Mouse (Mus musculus) stomach, postnatal 0 days (tissue): ENCODE data around the gene Bcl2l13. TPM values are rescaled to one million over a fixed set of nuclear protein-coding genes. Genes with fewer than 3 reads are reported as not detected.

Experiments
- ATAC-seq: fragments of 200-750 bp; cut with Nextera tagmentation; 2 replicates; pipeline ENCODE4 v1.8.0; 2017; ENCODE audit not compliant: low FRiP score, low TSS enrichment
- DNase-seq: peaks from one replicate; pipeline ENCODE4 v3.0.0-alpha.2; 2016; ENCODE audit warnings: low spot score
- H3K27ac ChIP-seq: fragments of 300-500 bp; sonication (generic); replicated peaks from 2 replicates; pipeline ENCODE4 v1.5.1; 2014; ENCODE audit warnings: mild to moderate bottlenecking, control low read depth
- H3K27me3 ChIP-seq: fragments of 300-500 bp; sonication (generic); 2 replicates; pipeline ENCODE4 v1.6.1; 2014; ENCODE audit warnings: low read length; ENCODE audit not compliant: control insufficient read depth, insufficient read depth
- H3K36me3 ChIP-seq: fragments of 300-500 bp; sonication (generic); 2 replicates; pipeline ENCODE4 v1.6.1; 2014; ENCODE audit warnings: low read length, mixed read lengths; ENCODE audit not compliant: control insufficient read depth, insufficient read depth
- H3K4me1 ChIP-seq: fragments of 300-500 bp; sonication (generic); replicated peaks from 2 replicates; pipeline ENCODE4 v1.6.1; 2014; ENCODE audit warnings: antibody characterized with exemption; ENCODE audit not compliant: control insufficient read depth, insufficient read depth
- H3K4me2 ChIP-seq: fragments of 300-500 bp; sonication (generic); replicated peaks from 2 replicates; pipeline ENCODE4 v1.6.1; 2014; ENCODE audit warnings: low read depth, mild to moderate bottlenecking, control low read depth, moderate library complexity
- H3K4me3 ChIP-seq: fragments of 300-500 bp; sonication (generic); 2 replicates; pipeline ENCODE4 v1.5.1; 2014; ENCODE audit warnings: low read depth, low read length, control low read depth
- H3K9ac ChIP-seq: fragments of 300-500 bp; sonication (generic); 2 replicates; pipeline ENCODE4 v1.6.1; 2014; ENCODE audit warnings: mild to moderate bottlenecking, low read length, control low read depth, mixed read lengths
- H3K9me3 ChIP-seq: fragments of 300-500 bp; sonication (generic); 2 replicates; pipeline ENCODE4 v1.6.1; 2016; ENCODE audit warnings: low read length; ENCODE audit not compliant: control insufficient read depth
- CTCF ChIP-seq: IDR thresholded peaks from 2 replicates; pipeline ENCODE4 v1.5.1; 2016; ENCODE audit warnings: antibody characterized with exemption, low read depth, mild to moderate bottlenecking, moderate library complexity
- EP300 ChIP-seq: optimal IDR thresholded peaks from 2 replicates; pipeline ENCODE3; 2016; ENCODE audit warnings: antibody characterized with exemption
- WGBS: fragments of 180-500 bp; shearing (Covaris S2); extraction: QIAGEN DNeasy Blood & Tissue Kit; methylation state at CpG from one replicate; pipeline ENCODE4 v1.1.7; 2014; 5-methylcytosine and 5-hydroxymethylcytosine counted together
- polyA plus RNA-seq: library from polyadenylated mRNA; unstranded; fragments of >200 nt; fragmentation: Nextera tagmentation; extraction: Ambion mirVana; gene quantifications from 2 replicates; pipeline ENCODE4 v1.2.1, GENCODE M21; 2015

Gene Bcl2l13
- polyA plus RNA-seq, 1 experiment from 2014 or later = 18.4 TPM

DNA sequence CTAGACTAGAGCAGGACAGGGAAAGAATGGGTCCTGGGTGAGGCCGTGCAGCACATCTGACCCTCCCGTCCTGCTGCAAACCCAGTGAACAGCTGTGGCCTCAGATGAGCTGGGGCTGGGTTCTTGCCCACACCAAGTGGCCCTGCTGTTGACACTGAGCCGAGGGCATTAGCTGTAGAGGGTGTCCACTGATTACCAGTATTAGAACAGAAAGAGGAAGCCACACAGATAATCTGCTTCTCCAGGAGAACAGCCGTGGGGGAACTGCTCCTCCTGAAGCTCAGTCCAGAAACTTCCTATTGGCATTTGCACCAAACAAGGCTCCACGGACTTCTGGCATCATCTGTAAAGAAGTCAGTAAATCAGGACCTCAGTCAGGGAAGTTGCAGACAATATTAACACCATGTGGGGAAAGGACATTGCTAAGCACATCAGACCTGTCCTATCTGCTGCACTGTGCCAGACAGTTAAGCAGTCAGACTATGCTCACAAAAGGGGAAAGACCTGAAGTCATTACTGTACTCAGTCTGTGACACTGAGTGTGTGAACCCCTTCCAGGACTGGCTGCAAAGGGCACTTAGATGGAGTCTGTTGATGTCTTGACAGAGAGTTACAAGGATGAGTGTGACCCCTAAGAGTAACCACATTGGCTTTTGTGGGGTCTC, 40.5 kb upstream of the Bcl2l13 start:
- no peak overlapping the region for H3K27ac ChIP-seq

DNA sequence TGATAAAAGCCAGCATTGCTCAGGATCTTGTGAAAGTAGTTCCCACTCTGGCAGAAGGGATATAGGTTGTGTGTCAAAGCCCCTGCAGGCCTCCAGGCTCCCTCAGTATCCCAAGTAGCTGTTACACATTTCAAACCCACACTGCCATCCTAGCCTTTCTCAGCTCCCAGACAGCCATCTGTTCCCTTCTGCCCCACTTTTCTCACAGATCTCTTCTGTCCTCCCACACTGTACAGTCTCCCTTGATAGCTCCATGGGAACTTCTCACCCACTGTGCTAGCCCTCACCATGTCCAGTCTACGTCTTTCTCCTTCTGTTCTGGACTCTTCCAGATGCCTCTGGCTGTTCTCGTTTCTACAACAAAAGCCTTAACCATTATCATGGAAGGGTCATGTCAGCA, 39.9 kb upstream of the Bcl2l13 start:
- no peak overlapping the region for H3K9ac ChIP-seq
- 94% methylated on average over 2 of the region's 2 CpGs for WGBS
- no peak overlapping the region for H3K27ac ChIP-seq
- H3K36me3 ChIP-seq = peaks cover 30% of the 10 kb centered on the region
- H3K4me3 ChIP-seq = no peak overlapping the region
- no peak overlapping the region for H3K4me2 ChIP-seq
- TF ChIP-seq CTCF (no peak), EP300 (no peak)
- ATAC-seq = no peak
- no peak for DNase-seq
- no peaks in the 10 kb centered on the region for H3K9me3 ChIP-seq
- H3K4me1 ChIP-seq = no peaks in the 10 kb centered on the region
- no peaks in the 10 kb centered on the region for H3K27me3 ChIP-seq

More for the DNA sequence above, 40.5 kb upstream of the Bcl2l13 start:
- H3K4me3 ChIP-seq = no peak overlapping the region
- H3K36me3 ChIP-seq = peaks cover 30% of the 10 kb centered on the region
- TF ChIP-seq CTCF (no peak), EP300 (no peak)
- H3K27me3 ChIP-seq = no peaks in the 10 kb centered on the region
- no peak overlapping the region for H3K4me2 ChIP-seq
- DNase-seq = no peak
- H3K4me1 ChIP-seq = no peaks in the 10 kb centered on the region
- H3K9ac ChIP-seq = no peak overlapping the region
- no peak for ATAC-seq
- no peaks in the 10 kb centered on the region for H3K9me3 ChIP-seq
- 70% methylated on average over 5 of the region's 5 CpGs for WGBS

DNA sequence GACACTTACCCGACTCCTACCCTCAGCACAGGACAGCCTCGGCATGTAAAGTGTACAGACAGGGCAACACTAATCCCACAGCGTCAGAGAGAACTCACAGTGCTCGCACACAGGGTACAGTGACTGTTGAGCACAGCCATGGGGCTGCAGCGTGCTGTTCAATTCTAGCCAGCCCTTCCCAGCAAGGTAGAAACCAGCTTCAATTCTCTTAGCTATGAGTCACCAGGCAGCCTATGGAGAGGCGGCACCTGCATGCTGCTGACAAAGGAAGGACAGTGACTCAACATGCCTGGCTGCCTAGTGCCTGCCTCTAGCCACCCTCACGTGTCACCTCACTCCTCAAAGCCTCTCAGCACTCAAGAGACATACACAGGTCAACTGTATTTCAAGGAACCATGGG, 38.0 kb upstream of the Bcl2l13 start:
- no peak for TF ChIP-seq CTCF
- no peak for TF ChIP-seq EP300
- 70% methylated on average over 7 of the region's 7 CpGs for WGBS
- Histone ChIP-seq H3K4me1 (no peaks in the 10 kb centered on the region), H3K27me3 (no peaks in the 10 kb centered on the region), H3K9me3 (no peaks in the 10 kb centered on the region), H3K36me3 (peaks cover 30% of the 10 kb centered on the region), H3K4me2 (no peak overlapping the region), H3K4me3 (no peak overlapping the region), H3K9ac (no peak overlapping the region), H3K27ac (peak overlapping the region; percentile 82)
- DNase-seq (peak; percentile 58), ATAC-seq (peak; percentile 91)

DNA sequence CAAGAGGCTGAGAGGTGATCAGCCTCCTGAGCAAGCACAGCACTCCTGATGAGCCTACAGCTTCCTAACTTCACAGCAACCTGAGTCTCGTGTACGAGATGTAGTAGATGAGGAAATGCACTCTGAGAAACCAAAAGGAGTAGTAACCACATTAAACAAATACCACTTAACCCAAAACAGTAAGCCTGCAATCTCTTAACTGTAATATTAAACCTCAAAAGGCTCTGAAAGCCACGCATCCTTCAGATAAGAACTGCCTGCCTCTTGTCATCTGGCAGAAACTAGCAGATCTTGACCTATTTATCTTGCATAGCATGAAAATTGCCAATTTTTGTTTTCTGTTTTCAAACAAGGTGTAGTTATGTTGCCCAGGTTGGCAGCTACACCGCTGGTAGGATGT, 37.1 kb upstream of the Bcl2l13 start:
- Histone ChIP-seq H3K27ac (peak overlapping the region; percentile 63), H3K36me3 (peaks cover 23% of the 10 kb centered on the region)
- 80% methylated on average over 4 of the region's 4 CpGs for WGBS

DNA sequence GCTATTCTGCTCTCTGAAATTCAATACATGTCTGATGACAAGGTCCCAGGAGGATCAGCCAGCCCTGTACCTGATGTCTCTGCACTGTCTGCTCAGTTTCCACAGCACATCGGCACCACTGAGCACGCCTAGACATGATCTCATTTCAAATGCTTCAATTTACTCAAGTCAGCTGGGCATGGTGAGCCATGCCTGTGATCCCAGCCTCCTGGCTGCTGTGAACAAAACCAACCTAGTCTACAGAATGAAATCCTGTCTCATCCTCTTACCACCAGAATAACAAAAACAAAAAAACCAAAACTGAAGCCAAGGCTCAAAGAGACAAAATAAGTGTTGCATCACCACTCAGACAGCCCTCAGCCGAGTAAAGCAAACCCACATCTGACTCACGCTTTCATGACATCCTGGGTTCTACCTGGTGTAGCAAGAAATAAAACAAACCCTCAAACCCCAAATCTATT, 36.4 kb upstream of the Bcl2l13 start:
- H3K9me3 ChIP-seq = no peaks in the 10 kb centered on the region
- ATAC-seq (no peak; the same call in 1 of the 2 replicates), DNase-seq (no peak)
- no peak overlapping the region for H3K4me2 ChIP-seq
- 82% methylated on average over 4 of the region's 4 CpGs for WGBS
- no peak overlapping the region for H3K9ac ChIP-seq
- no peaks in the 10 kb centered on the region for H3K4me1 ChIP-seq
- H3K27ac ChIP-seq = 0 out of 2 replicates have a peak overlapping the region, but pooled peaks have one; percentile 63
- no peak overlapping the region for H3K4me3 ChIP-seq
- no peaks in the 10 kb centered on the region for H3K27me3 ChIP-seq
- H3K36me3 ChIP-seq = peaks cover 23% of the 10 kb centered on the region
- no peak for TF ChIP-seq CTCF
- TF ChIP-seq EP300 = no peak

More for the DNA sequence above, 37.1 kb upstream of the Bcl2l13 start:
- TF ChIP-seq CTCF (no peak), EP300 (no peak)
- Histone ChIP-seq H3K9me3 (no peaks in the 10 kb centered on the region), H3K4me3 (no peak overlapping the region), H3K4me2 (no peak overlapping the region), H3K9ac (no peak overlapping the region), H3K27me3 (no peaks in the 10 kb centered on the region), H3K4me1 (no peaks in the 10 kb centered on the region)
- no peak for DNase-seq
- ATAC-seq = no peak

DNA sequence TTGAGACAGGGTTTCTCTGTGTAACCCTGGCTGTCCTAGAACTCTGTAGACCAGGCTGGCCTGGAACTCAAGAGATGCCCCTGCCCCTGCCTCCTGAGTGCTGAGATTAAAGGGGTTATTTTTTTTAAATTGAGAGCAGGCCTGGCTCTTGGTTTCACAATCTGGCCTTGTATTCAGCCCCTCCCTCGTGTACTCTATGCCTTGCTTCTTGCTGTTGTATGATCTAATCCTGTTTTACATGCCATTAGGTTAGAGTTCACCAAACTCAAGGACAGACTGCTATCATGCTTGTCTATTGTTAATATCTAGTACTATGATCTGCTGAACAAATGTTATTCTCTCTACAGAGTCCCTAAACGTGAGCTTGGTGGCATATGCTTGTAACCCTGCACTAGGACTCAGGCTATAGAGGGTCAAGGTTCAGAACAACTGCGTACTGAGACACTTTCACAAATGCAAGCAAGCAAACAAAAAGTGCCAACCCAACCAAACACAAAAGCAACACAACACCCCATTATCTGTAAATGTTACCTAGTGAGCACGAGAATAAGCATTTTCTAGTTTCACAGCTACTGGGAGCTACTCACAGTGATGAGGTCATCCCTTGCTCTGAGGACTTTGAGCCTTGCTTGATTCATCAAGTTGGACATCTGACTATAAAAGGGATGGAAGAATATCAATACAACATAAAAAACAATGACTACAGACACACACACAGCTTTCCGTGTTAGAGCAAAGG, 28.8 kb upstream of the Bcl2l13 start:
- Histone ChIP-seq H3K9ac (no peak overlapping the region), H3K27ac (peak overlapping the region; percentile 65), H3K4me1 (no peaks in the 10 kb centered on the region), H3K27me3 (no peaks in the 10 kb centered on the region), H3K4me3 (no peak overlapping the region), H3K4me2 (no peak overlapping the region), H3K9me3 (no peaks in the 10 kb centered on the region), H3K36me3 (peaks cover 21% of the 10 kb centered on the region)
- 63% methylated on average over 5 of the region's 5 CpGs for WGBS
- TF ChIP-seq EP300 = no peak
- no peak for TF ChIP-seq CTCF
- ATAC-seq (peak; percentile 87), DNase-seq (peak; percentile 31)
